Mouse (Mus musculus) macrophage (primary cell): ENCODE results near the gene Col4a3. TPM values are rescaled to one million over a fixed set of nuclear protein-coding genes. Genes with fewer than 3 reads are reported as not detected.

Experiments
- H3K27ac ChIP-seq: fragments of 350-480 bp; formaldehyde crosslinking; 2 replicates; pipeline ENCODE4 v1.9.0; 2021
- H3K36me3 ChIP-seq: fragments of 350-480 bp; formaldehyde crosslinking; 2 replicates; pipeline ENCODE4 v1.9.0; 2021; ENCODE audit errors: inconsistent target
- H3K4me3 ChIP-seq: fragments of 350-480 bp; formaldehyde crosslinking; 2 replicates; pipeline ENCODE4 v1.9.0; 2021; ENCODE audit errors: inconsistent target
- H3K79me2 ChIP-seq: fragments of 350-480 bp; formaldehyde crosslinking; 2 replicates; pipeline ENCODE4 v1.9.0; 2021; ENCODE audit errors: inconsistent target
- WGBS: methylation state at CpG from one replicate; pipeline ENCODE4 v1.1.7; 2026; ENCODE audit warnings: inconsistent platforms; ENCODE audit not compliant: missing documents; 5-methylcytosine and 5-hydroxymethylcytosine counted together
- polyA plus RNA-seq: library from polyadenylated mRNA; stranded (reverse); fragments of 250-400 nt; gene quantifications from 3 replicates; pipeline ENCODE4 v1.2.4, GENCODE M21; 2018; ENCODE audit warnings: inconsistent platforms
- total RNA-seq, 78 experiments: library from RNA; depleted of rRNA; stranded (reverse); fragments of 250-400 nt; gene quantifications; 1 replicate in 9 of 78; 2 replicates in 24 of 78; 3 replicates in 43 of 78; 4 replicates in 2 of 78; pipeline ENCODE4 v1.2.4; 2018; ENCODE audit warnings: inconsistent platforms in 56 of 78

The Col4a3 gene
- 1 to 10 TPM in 6 of 26 experiments, under 1 TPM in 4, not detected in 16; 0.06 to 3.0 (median 1.3) TPM for total RNA-seq (2018; cell fraction: chromatin; rRNA removed)
- under 1 TPM in 8 of 26 experiments, not detected in 18; 0.03 to 0.23 (median 0.04) TPM for total RNA-seq (2018; cell fraction: cytosol; rRNA removed)
- 1 to 10 TPM in 2 of 26 experiments, under 1 TPM in 9, not detected in 15; 0.06 to 2.0 (median 0.36) TPM for total RNA-seq (2018; cell fraction: nucleus; rRNA removed)
- not detected in 3 replicates for polyA plus RNA-seq

DNA sequence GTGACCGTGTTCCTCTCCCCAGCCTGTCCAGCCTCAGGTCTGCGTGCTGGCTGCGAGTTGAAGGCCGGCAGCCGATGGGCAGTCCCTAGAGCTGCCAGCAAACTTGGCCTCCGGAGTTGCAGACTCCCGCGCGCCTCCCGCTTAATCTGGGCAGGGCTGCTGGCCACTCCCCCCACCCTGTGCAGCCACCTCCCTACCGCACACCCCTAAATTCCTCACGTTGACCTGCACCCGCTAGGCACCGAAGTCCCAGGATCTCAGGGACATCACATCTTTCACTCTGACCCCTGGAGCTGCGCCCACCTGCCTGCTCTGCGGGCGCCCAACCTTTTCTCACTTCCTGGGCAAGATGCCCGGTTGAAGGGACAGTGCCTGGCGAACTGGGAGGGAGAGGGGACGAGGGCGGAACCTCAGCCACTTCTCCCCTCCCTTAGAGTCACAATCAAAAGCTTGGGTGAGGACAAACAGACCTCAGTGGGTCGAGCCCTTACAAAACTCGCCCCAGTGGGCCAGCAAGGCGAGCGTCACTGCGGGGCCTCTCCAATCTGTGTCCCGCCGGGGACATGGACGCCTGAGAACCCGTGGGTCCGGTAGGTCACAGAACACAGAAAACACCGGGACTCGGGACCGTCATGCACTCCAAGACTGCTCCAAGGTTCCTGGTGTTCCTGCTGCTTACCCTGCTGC is at the start of gene Col4a3, which contains the start of gene Col4a4:
Gene Col4a3 (plus strand): TSS at position 209 of the 687 bp plus-strand sequence.
Gene Col4a4 (minus strand): TSS at position 137 of the 687 bp plus-strand sequence.
- 6% methylated on average over 34 of the region's 34 CpGs for WGBS
- no peak within 1 kb of the TSS for H3K4me3 ChIP-seq
- no peak within 1 kb of the TSS for H3K27ac ChIP-seq

GRCm38 (mm10) chr1:82537848-82538247 is 48.9 kb upstream of the Col4a3 start:
- Histone ChIP-seq H3K27ac (no peak overlapping the region), H3K4me3 (no peak overlapping the region), H3K79me2 (no peaks in the 10 kb centered on the region), H3K36me3 (no peaks in the 10 kb centered on the region)
- WGBS = 79% methylated on average over 3 of the region's 3 CpGs

More for the DNA sequence above, at the start of gene Col4a3, which contains the start of gene Col4a4:
- no peaks in the 10 kb centered on the region for H3K36me3 ChIP-seq
- H3K79me2 ChIP-seq = no peaks in the 10 kb centered on the region

- 55% methylated on average over 5 of the region's 5 CpGs for WGBS
- no peak overlapping the region for H3K4me3 ChIP-seq
- no peaks in the 10 kb centered on the region for H3K36me3 ChIP-seq
- H3K27ac ChIP-seq = no peak overlapping the region
- H3K79me2 ChIP-seq = no peaks in the 10 kb centered on the region
These were observed 46.7 kb upstream of the Col4a3 start for GRCm38 (mm10) chr1:82540056-82540455.

DNA sequence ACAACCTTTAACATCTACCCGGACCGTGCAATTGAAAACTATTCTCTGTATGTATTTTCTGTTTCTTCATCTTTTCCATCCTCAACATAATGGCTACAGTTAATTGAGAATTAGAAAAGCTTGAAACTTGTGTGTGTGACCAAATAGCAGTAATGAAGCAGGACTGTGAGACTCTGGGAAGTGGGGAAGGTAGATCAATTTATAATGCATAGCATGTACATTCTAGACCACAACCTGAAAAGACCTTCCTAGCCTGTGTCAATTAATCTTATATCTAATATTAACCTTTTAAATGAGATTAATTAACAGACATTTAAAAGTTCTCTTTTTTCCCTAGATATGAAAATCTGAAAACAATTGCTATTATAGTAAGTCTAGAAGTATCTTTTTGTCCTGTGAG is 42.8 kb upstream of the Col4a3 start:
- no peaks in the 10 kb centered on the region for H3K36me3 ChIP-seq
- H3K27ac ChIP-seq = no peak overlapping the region
- 80% methylated on average over 2 of the region's 2 CpGs for WGBS
- no peaks in the 10 kb centered on the region for H3K79me2 ChIP-seq
- no peak overlapping the region for H3K4me3 ChIP-seq

DNA sequence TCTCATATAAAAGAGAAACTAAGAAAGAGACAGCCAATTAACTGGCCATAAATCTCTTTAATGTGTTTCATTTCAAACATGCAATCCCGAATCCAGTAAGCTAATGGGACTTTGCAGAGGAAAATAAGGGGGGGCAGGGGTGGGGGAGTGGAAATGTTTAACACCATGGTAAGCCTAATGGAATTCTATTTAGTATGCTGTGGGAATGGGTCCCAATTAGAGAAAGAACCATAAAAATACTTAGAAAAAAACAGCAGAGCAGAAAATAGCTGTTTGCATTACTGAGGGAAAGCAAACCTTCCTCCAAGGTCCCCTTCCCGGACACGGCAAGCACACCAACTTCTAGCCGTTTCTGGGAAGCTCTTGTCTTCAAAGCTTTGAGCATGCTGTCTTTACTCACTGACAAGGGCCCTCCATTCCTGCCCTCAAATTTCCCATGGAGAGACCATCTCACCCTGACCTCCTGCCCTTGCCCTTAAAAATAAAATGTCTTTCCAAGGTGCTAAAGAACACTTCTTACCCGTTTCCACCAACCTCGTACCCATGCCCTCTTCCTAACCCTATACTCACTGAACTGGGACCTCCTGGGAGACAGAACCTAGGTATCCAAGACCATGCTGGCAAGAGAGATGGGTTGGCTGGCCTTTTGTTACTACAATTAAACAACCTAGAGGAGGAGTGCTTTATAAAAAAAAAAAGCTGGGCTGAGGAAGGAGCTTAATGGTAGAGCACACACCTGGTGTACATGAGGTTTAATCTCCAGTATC is 42.1 kb upstream of the Col4a3 start:
- no peaks in the 10 kb centered on the region for H3K36me3 ChIP-seq
- H3K27ac ChIP-seq = no peak overlapping the region
- no peak overlapping the region for H3K4me3 ChIP-seq
- no peaks in the 10 kb centered on the region for H3K79me2 ChIP-seq
- 80% methylated on average over 6 of the region's 6 CpGs for WGBS

- no peaks in the 10 kb centered on the region for H3K79me2 ChIP-seq
- no peak overlapping the region for H3K4me3 ChIP-seq
- no peak overlapping the region for H3K27ac ChIP-seq
- no peaks in the 10 kb centered on the region for H3K36me3 ChIP-seq
- 89% methylated on average over 8 of the region's 8 CpGs for WGBS
These were observed 41.3 kb upstream of the Col4a3 start for GRCm38 (mm10) chr1:82545199-82545960.

- 50% methylated on average over 6 of the region's 6 CpGs for WGBS
- Histone ChIP-seq H3K4me3 (no peak overlapping the region), H3K79me2 (no peaks in the 10 kb centered on the region), H3K36me3 (no peaks in the 10 kb centered on the region), H3K27ac (no peak overlapping the region)
These were observed 32.3 kb upstream of the Col4a3 start for GRCm38 (mm10) chr1:82554443-82554850.

- H3K4me3 ChIP-seq = no peak overlapping the region
- WGBS = 71% methylated on average over 5 of the region's 5 CpGs
- H3K36me3 ChIP-seq = no peaks in the 10 kb centered on the region
These were observed 31.8 kb upstream of the Col4a3 start for GRCm38 (mm10) chr1:82554889-82555288.

DNA sequence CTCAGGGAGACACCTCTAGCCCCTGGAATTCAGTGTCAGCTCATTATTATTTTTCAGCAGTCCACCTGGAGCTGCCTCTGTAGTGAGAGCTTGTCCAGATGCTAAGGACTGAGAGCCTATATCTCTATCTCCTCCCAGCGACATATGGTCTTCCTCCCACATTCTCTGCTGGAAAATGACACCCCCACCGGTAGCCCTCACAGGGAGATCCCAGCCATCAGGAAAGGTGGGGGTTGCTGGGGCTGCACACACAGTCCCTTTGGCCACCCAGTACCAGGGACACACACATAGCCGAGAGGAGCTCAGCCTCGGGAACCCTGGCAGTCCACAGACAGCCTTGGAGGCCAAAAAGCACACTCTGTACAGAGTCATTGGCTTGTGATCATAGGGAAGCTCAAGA is 26.5 kb upstream of the Col4a3 start:
- WGBS = 73% methylated on average over 4 of the region's 4 CpGs
- Histone ChIP-seq H3K4me3 (no peak overlapping the region), H3K27ac (no peak overlapping the region), H3K36me3 (no peaks in the 10 kb centered on the region), H3K79me2 (no peaks in the 10 kb centered on the region)

More at GRCm38 (mm10) chr1:82554889-82555288, 31.8 kb upstream of the Col4a3 start:
- no peak overlapping the region for H3K27ac ChIP-seq
- no peaks in the 10 kb centered on the region for H3K79me2 ChIP-seq

DNA sequence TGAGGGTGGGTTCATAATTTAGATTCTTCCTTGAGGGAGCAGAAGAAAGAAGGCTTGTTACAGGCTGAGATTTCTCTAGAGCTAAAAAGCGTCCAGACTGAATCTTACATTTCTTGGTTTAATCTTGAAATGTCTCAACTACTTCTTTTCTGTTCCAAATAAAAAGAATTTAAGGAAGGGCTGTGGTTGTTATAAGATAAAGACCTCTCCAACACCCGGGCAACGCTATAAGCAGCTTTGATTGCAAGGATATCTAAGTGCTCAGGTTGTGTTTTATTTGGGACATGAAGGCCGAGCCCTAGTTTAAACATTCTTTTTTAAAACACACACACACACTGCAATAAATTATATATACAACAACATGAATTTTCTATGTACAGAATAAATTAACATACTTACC is 17.3 kb upstream of the Col4a3 start:
- Histone ChIP-seq H3K27ac (no peak overlapping the region), H3K36me3 (no peaks in the 10 kb centered on the region), H3K4me3 (no peak overlapping the region), H3K79me2 (no peaks in the 10 kb centered on the region)
- WGBS = 89% methylated on average over 4 of the region's 4 CpGs

GRCm38 (mm10) chr1:82571758-82572157 is 15.0 kb upstream of the Col4a3 start:
- Histone ChIP-seq H3K4me3 (no peak overlapping the region), H3K27ac (no peak overlapping the region), H3K36me3 (no peaks in the 10 kb centered on the region), H3K79me2 (no peaks in the 10 kb centered on the region)
- WGBS = 64% methylated on average over 1 of the region's 1 CpGs

- Histone ChIP-seq H3K27ac (no peak overlapping the region), H3K4me3 (no peak overlapping the region), H3K79me2 (no peaks in the 10 kb centered on the region), H3K36me3 (no peaks in the 10 kb centered on the region)
- WGBS = 95% methylated on average over 3 of the region's 3 CpGs
These were observed 11.0 kb upstream of the Col4a3 start for GRCm38 (mm10) chr1:82575681-82576080.

- no peak overlapping the region for H3K27ac ChIP-seq
- H3K79me2 ChIP-seq = no peaks in the 10 kb centered on the region
- 83% methylated on average over 2 of the region's 2 CpGs for WGBS
- H3K36me3 ChIP-seq = no peaks in the 10 kb centered on the region
- H3K4me3 ChIP-seq = no peak overlapping the region
These were observed 10.5 kb upstream of the Col4a3 start for GRCm38 (mm10) chr1:82576182-82576581.

- no peak overlapping the region for H3K27ac ChIP-seq
- 84% methylated on average over 9 of the region's 10 CpGs for WGBS
- no peaks in the 10 kb centered on the region for H3K79me2 ChIP-seq
- no peak overlapping the region for H3K4me3 ChIP-seq
- no peaks in the 10 kb centered on the region for H3K36me3 ChIP-seq
These were observed 9.4 kb upstream of the Col4a3 start for GRCm38 (mm10) chr1:82577339-82577738.
